Mouse (Mus musculus) layer of hippocampus, postnatal 14 days (tissue): ENCODE results near the gene Meis2. TPM values are rescaled to one million over a fixed set of nuclear protein-coding genes. Genes with fewer than 3 reads are reported as not detected.

Experiments used
- DNase-seq, 2 experiments: peaks; one replicate each; pipeline ENCODE4 v3.0.0; 2021 to 2022; ENCODE audit warnings: low spot score in 2 of 2, mixed read lengths in 1 of 2
- total RNA-seq, 2 experiments: library from RNA; stranded (reverse); gene quantifications; 2 replicates each; pipeline ENCODE4 v1.2.3; 2021

Meis2 gene
- total RNA-seq, 2 experiments from 2014 or later: 34.6 to 34.8 TPM

- DNase-seq: no peak
Observed at GRCm38 (mm10) chr2:115948630-115949426, 116.8 kb downstream of the Meis2 start.

- no peak for DNase-seq
Observed at GRCm38 (mm10) chr2:115947714-115948226, 117.9 kb downstream of the Meis2 start.

- DNase-seq: no peak
Observed at GRCm38 (mm10) chr2:115943044-115943443, 122.6 kb downstream of the Meis2 start.

DNA sequence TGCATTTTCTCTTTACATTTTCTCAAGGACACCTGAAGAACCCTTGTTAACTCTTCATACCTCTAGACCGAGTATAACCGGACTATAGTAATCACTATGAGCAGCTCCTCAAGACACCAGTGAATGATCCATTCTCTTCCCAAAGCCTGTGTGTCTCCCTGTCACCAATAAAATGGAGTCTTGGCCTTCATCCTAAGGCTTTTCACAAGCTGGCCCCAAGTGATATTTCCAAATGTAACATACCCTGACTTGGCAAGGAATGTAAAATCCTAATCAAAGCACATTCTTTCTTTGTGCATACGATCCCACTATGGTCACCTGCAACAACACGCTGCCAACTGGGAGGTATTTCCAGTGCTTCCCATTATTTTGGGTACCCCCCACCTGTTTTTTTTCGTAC lies 125.8 kb downstream of the Meis2 start:
- DNase-seq: no peak

DNA sequence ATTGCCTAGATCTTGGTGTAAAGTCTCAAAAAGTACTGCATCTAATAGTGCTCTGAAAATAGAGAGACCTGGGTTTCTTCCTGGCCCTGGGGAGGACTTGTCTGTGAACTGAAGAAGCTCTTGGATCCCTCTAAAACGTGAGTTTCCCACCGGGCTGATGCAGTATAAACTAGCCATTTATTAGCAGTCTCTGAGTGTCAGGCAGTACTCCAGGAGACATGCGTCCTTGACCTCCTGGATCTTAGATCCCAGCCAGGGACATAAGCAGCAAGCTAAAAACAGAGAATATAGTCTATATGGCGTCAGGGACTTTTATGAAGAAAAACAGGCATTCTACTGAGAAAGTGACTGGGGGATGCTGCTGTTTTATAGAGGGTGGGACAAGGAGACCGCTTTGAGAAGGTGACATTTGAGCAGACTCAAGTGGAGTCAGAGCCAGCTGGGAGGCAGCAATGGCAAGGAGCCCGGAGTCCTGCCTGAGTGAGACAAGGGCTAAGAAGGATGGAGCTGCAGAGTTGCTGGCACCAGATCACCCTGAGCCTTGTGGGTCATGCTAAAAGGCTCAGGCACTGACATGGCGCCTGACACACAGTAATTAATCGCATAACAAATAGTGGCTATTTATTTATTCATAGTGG lies 126.6 kb downstream of the Meis2 start:
- DNase-seq: peak; percentile 39 to 65

DNA sequence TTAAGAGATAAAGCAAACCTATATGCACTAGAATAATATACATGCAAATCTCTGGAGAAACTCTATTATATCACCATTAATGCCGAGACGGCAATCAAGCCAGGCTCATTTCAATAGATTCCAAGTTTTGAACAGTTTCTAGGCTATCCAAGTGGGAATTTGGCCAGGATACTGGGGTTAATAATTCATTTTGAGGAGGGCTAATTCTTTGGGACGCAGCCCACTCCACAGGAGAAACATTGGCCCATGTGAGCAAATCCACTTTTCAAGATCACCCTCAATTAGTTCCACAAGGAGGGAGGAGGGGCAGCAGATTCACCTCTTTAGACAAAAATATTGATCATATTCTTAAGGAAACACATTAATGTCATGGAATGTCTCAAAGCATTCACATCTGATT lies 127.3 kb downstream of the Meis2 start:
- DNase-seq: peak in 1 of 2 experiments; percentile 36

- DNase-seq: peak in 1 of 2 experiments; percentile 33
Observed at GRCm38 (mm10) chr2:115937896-115938295, 127.7 kb downstream of the Meis2 start.

- no peak for DNase-seq
Observed at GRCm38 (mm10) chr2:115936786-115937185, 128.9 kb downstream of the Meis2 start.

- no peak for DNase-seq
Observed at GRCm38 (mm10) chr2:115934299-115934698, 131.3 kb downstream of the Meis2 start.

GRCm38 (mm10) chr2:115933259-115933658 lies 132.4 kb downstream of the Meis2 start:
- DNase-seq: no peak

DNA sequence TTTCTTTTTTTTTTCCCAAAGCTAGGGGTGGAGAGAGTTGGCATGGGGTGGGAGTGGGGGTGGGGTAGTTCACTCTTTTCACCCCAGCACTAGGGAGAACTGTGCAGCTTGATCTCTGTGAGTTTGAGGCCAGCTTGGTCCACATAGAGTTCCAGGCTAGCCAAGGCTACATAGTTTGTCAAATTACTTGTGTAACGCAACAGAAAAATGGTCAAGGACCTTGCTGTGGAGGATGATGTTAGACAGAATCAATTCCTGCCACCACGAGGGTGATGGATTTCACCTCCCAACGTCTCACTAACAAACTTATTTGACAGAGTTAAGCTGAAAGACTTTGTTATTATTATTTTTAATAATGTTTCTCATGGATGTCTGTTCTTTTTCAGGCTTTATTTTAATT lies 139.9 kb downstream of the Meis2 start:
- no peak for DNase-seq

- no peak for DNase-seq
Observed at GRCm38 (mm10) chr2:115924472-115924871, 141.2 kb downstream of the Meis2 start.

DNA sequence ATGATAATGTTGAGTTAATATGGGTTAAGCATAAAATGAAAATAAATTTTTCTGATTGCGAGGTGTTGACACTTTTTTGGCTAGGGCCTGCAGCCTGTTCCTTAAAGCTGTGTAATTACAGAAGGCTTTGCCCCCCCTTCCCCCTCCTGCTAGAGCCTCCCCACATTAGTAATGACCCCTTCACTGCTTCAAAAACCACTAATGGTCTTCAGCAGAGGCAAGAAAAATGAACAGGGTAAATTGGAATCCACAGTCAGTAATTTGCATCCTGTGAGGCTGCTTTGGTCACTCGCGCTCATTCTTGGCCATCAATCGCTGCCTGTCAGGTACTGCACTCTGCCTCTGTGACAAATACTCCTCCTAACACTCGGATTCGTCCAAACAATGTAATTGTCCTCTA lies 142.4 kb downstream of the Meis2 start:
- DNase-seq: no peak

GRCm38 (mm10) chr2:115921687-115922086 lies 144.0 kb downstream of the Meis2 start:
- no peak for DNase-seq

GRCm38 (mm10) chr2:115920336-115920951 lies 145.2 kb downstream of the Meis2 start:
- no peak for DNase-seq

GRCm38 (mm10) chr2:115919141-115920071 lies 146.2 kb downstream of the Meis2 start:
- no peak for DNase-seq

DNA sequence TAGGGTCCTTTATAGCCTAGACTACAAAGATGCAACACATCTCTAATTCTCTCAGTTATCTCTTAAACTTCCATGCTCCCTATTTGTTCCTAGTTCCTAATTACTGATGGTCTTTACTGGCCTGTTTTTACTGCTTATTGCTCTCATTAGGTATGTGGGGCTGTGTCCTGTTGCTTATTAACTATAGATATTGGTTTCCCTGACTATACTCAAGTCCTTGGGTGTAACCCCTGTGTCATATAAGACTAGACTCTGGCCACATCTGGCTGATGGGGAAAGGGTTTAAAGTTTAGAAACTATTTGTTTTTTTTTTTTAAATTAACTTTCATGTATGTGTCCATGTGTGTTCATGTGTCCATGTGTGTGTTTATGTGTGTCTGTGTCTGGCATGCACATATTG lies 147.1 kb downstream of the Meis2 start:
- DNase-seq: no peak

DNA sequence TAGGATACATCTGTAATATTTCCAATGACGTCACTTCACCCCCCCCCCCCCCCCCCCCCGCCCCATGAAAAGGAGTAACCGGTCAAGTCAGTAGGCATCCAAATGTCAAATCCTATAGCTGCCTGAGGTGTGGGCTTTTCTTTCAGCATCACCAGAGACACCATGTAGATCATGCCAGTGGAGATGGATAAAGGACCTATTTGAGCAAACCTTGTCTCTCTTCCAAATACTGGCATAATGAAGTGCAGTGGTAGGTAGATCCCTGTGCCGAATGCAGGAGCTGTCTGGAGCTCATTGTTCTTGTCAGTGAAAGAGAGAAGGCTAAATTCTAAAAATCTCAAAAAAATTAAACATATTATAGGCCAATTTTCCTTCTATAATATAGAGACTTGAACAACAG lies 151.1 kb downstream of the Meis2 start:
- DNase-seq: no peak

- DNase-seq: no peak
Observed at GRCm38 (mm10) chr2:115912948-115913529, 152.6 kb downstream of the Meis2 start.

DNA sequence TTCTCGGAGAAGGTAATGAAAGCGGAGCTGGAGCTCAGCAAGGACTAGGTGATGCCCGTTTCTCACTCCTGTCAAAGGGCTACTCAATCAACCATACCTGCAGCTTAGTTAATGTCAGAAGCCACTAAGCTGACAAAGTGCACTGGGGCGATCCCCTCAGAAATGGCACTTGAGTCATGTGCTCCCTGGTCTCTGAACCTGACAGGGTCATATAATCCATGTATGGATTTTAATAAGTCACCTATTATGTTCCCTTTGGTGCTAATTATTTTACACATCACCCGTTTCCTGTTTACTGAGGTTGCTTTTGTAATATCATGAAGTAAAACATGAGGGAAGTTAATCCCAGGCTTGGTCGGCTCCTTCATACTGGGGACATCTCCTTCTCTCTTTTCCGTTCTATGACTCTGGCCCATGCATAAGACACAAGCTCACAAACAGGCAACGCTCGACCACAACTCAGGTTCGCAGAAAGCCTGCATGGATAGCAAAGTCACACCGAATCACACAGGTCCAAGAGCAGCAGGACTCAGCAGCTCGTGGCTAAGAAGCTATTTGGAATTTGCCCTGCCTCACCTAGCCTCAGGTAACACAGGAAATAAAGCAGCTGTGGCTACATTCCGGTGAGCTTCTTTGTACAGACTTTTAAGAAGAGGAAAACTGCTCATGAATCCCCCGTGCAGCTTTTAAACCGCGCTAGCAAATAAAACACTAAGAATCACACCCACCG lies 153.6 kb downstream of the Meis2 start:
- no peak for DNase-seq
